Mouse (Mus musculus): ENCODE results near the gene Clstn2. TPM values are rescaled to one million over a fixed set of nuclear protein-coding genes. Genes with fewer than 3 reads are reported as not detected.

The Clstn2 gene
- polyA plus RNA-seq, 1 experiment, result 0.27 TPM

- no peak for TF ChIP-seq CTCF (IDR thresholded peaks at IDR 0.05; ENCODE audit: extremely low read depth, insufficient read length, insufficient replicate concordance, low read depth, low read length)
- no peak for TF ChIP-seq POLR2A (IDR thresholded peaks at IDR 0.05; ENCODE audit: low read depth, low read length)
- H3K4me3 ChIP-seq (ENCODE audit: low read depth, low read length), result no peak overlapping the region
- no peaks in the 10 kb centered on the region for H3K36me3 ChIP-seq (ENCODE audit: control insufficient read depth, insufficient read depth, low read length)
- no peaks in the 10 kb centered on the region for H3K27me3 ChIP-seq (ENCODE audit: control insufficient read depth, insufficient read depth, low read length)
- 55% methylated on average over 1 of the region's 1 CpGs for WGBS
- peaks cover 6% of the 10 kb centered on the region; the same call in 1 of the 2 replicates for H3K4me1 ChIP-seq (ENCODE audit: control insufficient read depth, insufficient read depth, insufficient read length, low read length)
- H3K27ac ChIP-seq (ENCODE audit: insufficient read depth, low read depth, low read length), result no peak overlapping the region
Measured at GRCm38 (mm10) chr9:97775770-97776169, 257.2 kb downstream of the Clstn2 start.

- no peaks in the 10 kb centered on the region for H3K36me3 ChIP-seq (ENCODE audit: control insufficient read depth, insufficient read depth, low read length)
- 70% methylated on average over 1 of the region's 1 CpGs for WGBS
- no peak overlapping the region for H3K4me3 ChIP-seq (ENCODE audit: low read depth, low read length)
- H3K27me3 ChIP-seq (ENCODE audit: control insufficient read depth, insufficient read depth, low read length), result no peaks in the 10 kb centered on the region
- TF ChIP-seq CTCF (IDR thresholded peaks at IDR 0.05; ENCODE audit: extremely low read depth, insufficient read length, insufficient replicate concordance, low read depth, low read length) (no peak), POLR2A (IDR thresholded peaks at IDR 0.05; ENCODE audit: low read depth, low read length) (no peak)
- H3K27ac ChIP-seq (ENCODE audit: insufficient read depth, low read depth, low read length), result no peak overlapping the region
- peaks cover 4% of the 10 kb centered on the region; the same call in 1 of the 2 replicates for H3K4me1 ChIP-seq (ENCODE audit: control insufficient read depth, insufficient read depth, insufficient read length, low read length)
Measured at GRCm38 (mm10) chr9:97774991-97775390, 258.0 kb downstream of the Clstn2 start.

GRCm38 (mm10) chr9:97773911-97774310 lies 259.1 kb downstream of the Clstn2 start:
- H3K36me3 ChIP-seq (ENCODE audit: control insufficient read depth, insufficient read depth, low read length), result no peaks in the 10 kb centered on the region
- no peaks in the 10 kb centered on the region for H3K27me3 ChIP-seq (ENCODE audit: control insufficient read depth, insufficient read depth, low read length)
- no peaks in the 10 kb centered on the region for H3K4me1 ChIP-seq (ENCODE audit: control insufficient read depth, insufficient read depth, insufficient read length, low read length)
- no peak overlapping the region for H3K27ac ChIP-seq (ENCODE audit: insufficient read depth, low read depth, low read length)
- H3K4me3 ChIP-seq (ENCODE audit: low read depth, low read length), result no peak overlapping the region
- WGBS, result 81% methylated on average over 3 of the region's 3 CpGs
- TF ChIP-seq POLR2A (IDR thresholded peaks at IDR 0.05; ENCODE audit: low read depth, low read length), result no peak
- TF ChIP-seq CTCF (IDR thresholded peaks at IDR 0.05; ENCODE audit: extremely low read depth, insufficient read length, insufficient replicate concordance, low read depth, low read length), result no peak

- Histone ChIP-seq H3K4me3 (ENCODE audit: low read depth, low read length) (no peak overlapping the region), H3K27ac (ENCODE audit: insufficient read depth, low read depth, low read length) (no peak overlapping the region), H3K4me1 (ENCODE audit: control insufficient read depth, insufficient read depth, insufficient read length, low read length) (no peaks in the 10 kb centered on the region), H3K36me3 (ENCODE audit: control insufficient read depth, insufficient read depth, low read length) (no peaks in the 10 kb centered on the region), H3K27me3 (ENCODE audit: control insufficient read depth, insufficient read depth, low read length) (no peaks in the 10 kb centered on the region)
- WGBS, result 61% methylated on average over 3 of the region's 3 CpGs
- TF ChIP-seq POLR2A (IDR thresholded peaks at IDR 0.05; ENCODE audit: low read depth, low read length) (no peak), CTCF (IDR thresholded peaks at IDR 0.05; ENCODE audit: extremely low read depth, insufficient read length, insufficient replicate concordance, low read depth, low read length) (no peak)
Measured at GRCm38 (mm10) chr9:97772431-97772830, 260.6 kb downstream of the Clstn2 start.

GRCm38 (mm10) chr9:97769331-97769730 lies 263.6 kb downstream of the Clstn2 start:
- H3K36me3 ChIP-seq (ENCODE audit: control insufficient read depth, insufficient read depth, low read length), result no peaks in the 10 kb centered on the region
- H3K4me3 ChIP-seq (ENCODE audit: low read depth, low read length), result no peak overlapping the region
- TF ChIP-seq POLR2A (IDR thresholded peaks at IDR 0.05; ENCODE audit: low read depth, low read length), result no peak
- no peak for TF ChIP-seq CTCF (IDR thresholded peaks at IDR 0.05; ENCODE audit: extremely low read depth, insufficient read length, insufficient replicate concordance, low read depth, low read length)
- no peaks in the 10 kb centered on the region for H3K27me3 ChIP-seq (ENCODE audit: control insufficient read depth, insufficient read depth, low read length)
- H3K4me1 ChIP-seq (ENCODE audit: control insufficient read depth, insufficient read depth, insufficient read length, low read length), result no peaks in the 10 kb centered on the region
- no peak overlapping the region for H3K27ac ChIP-seq (ENCODE audit: insufficient read depth, low read depth, low read length)
- WGBS, result 46% methylated on average over 5 of the region's 5 CpGs

- no peak for TF ChIP-seq POLR2A (IDR thresholded peaks at IDR 0.05; ENCODE audit: low read depth, low read length)
- TF ChIP-seq CTCF (IDR thresholded peaks at IDR 0.05; ENCODE audit: extremely low read depth, insufficient read length, insufficient replicate concordance, low read depth, low read length), result no peak
- no peaks in the 10 kb centered on the region for H3K36me3 ChIP-seq (ENCODE audit: control insufficient read depth, insufficient read depth, low read length)
- WGBS, result 95% methylated on average over 6 of the region's 6 CpGs
- no peaks in the 10 kb centered on the region for H3K27me3 ChIP-seq (ENCODE audit: control insufficient read depth, insufficient read depth, low read length)
- H3K4me1 ChIP-seq (ENCODE audit: control insufficient read depth, insufficient read depth, insufficient read length, low read length), result peaks cover 4% of the 10 kb centered on the region; the same call in 1 of the 2 replicates
- H3K27ac ChIP-seq (ENCODE audit: insufficient read depth, low read depth, low read length), result no peak overlapping the region
- H3K4me3 ChIP-seq (ENCODE audit: low read depth, low read length), result no peak overlapping the region
Measured at GRCm38 (mm10) chr9:97765251-97765767, 267.7 kb downstream of the Clstn2 start.

- WGBS, result 43% methylated on average over 4 of the region's 4 CpGs
- no peaks in the 10 kb centered on the region for H3K27me3 ChIP-seq (ENCODE audit: control insufficient read depth, insufficient read depth, low read length)
- no peak overlapping the region for H3K27ac ChIP-seq (ENCODE audit: insufficient read depth, low read depth, low read length)
- peaks cover 4% of the 10 kb centered on the region; the same call in 1 of the 2 replicates for H3K4me1 ChIP-seq (ENCODE audit: control insufficient read depth, insufficient read depth, insufficient read length, low read length)
- H3K36me3 ChIP-seq (ENCODE audit: control insufficient read depth, insufficient read depth, low read length), result no peaks in the 10 kb centered on the region
- TF ChIP-seq CTCF (IDR thresholded peaks at IDR 0.05; ENCODE audit: extremely low read depth, insufficient read length, insufficient replicate concordance, low read depth, low read length) (no peak), POLR2A (IDR thresholded peaks at IDR 0.05; ENCODE audit: low read depth, low read length) (no peak)
- H3K4me3 ChIP-seq (ENCODE audit: low read depth, low read length), result no peak overlapping the region
Measured at GRCm38 (mm10) chr9:97763048-97763447, 269.9 kb downstream of the Clstn2 start.

All from small intestine, adult 2 months (tissue).